Mouse (Mus musculus) kidney, adult 2 months (tissue): ENCODE measurements around the gene Gm16867. TPM values are rescaled to one million over a fixed set of nuclear protein-coding genes. Genes with fewer than 3 reads are reported as not detected.
"Not testable (repeated sequence)": the region's sequence is repeated elsewhere in the genome, so short reads cannot be mapped to it uniquely, and the experiment has no call there.

Experiments used
- DNase-seq: peaks from one replicate; pipeline ENCODE4 v3.0.0; 2021
- H3K27ac ChIP-seq: fragments of 200-500 bp; 2 replicates; pipeline ENCODE4 v1.5.1; 2012; ENCODE audit warnings: low read depth, low read length, control low read depth, inconsistent platforms; ENCODE audit not compliant: insufficient read depth
- H3K27me3 ChIP-seq: fragments of 200-500 bp; replicated peaks from 2 replicates; pipeline ENCODE4 v1.6.1; 2012; ENCODE audit warnings: mild to moderate bottlenecking, moderate library complexity, low read length, inconsistent platforms; ENCODE audit not compliant: control insufficient read depth, insufficient read depth
- H3K36me3 ChIP-seq: fragments of 200-500 bp; 2 replicates; pipeline ENCODE4 v1.6.1; 2012; ENCODE audit warnings: mild to moderate bottlenecking, moderate library complexity, low read length, inconsistent platforms; ENCODE audit not compliant: control insufficient read depth, insufficient read depth
- H3K4me1 ChIP-seq: fragments of 200-500 bp; 2 replicates; pipeline ENCODE4 v1.6.1; 2011; ENCODE audit warnings: low read length; ENCODE audit not compliant: control insufficient read depth, insufficient read depth
- H3K4me3 ChIP-seq: fragments of 200-500 bp; 2 replicates; pipeline ENCODE4 v1.5.1; 2011; ENCODE audit warnings: mild to moderate bottlenecking, low read depth, low read length, control low read depth; ENCODE audit not compliant: insufficient read depth
- WGBS: fragments of 180-500 bp; shearing (Covaris S2); methylation state at CpG from one replicate; pipeline ENCODE4 v1.1.7; 2018; 5-methylcytosine and 5-hydroxymethylcytosine counted together
- polyA plus RNA-seq: library from polyadenylated mRNA; depleted of rRNA; stranded (reverse); fragments of >200 nt; gene quantifications from 2 replicates; pipeline ENCODE4 v1.2.3, GENCODE M21; 2012; rRNA removed

The Gm16867 gene
- polyA plus RNA-seq = 8.2 and 12.7 TPM in 2 replicates

DNA sequence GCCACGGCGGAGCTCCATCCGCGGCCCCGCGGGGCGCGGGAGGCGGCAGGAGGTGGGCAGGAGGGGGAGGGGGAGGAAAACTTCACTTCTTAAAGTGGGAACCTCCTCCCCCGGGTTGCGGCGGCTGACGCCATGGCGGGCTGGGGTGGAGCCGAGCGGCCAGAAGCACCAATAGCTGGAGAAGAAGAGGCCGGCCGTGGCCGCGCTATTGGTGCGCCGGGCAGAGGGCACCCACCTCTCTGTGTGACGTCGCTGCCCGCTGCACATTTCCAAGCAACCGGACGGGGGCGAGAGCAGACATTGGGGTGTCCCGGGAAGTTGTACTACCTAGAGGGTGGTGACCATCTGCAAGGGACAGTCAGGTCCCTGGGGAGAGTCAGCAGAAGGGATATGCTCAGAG, at the start of gene Gm16867:
TSS of gene Gm16867 (minus strand) at position 189 of the 400 bp plus-strand sequence.
- H3K4me3 ChIP-seq, H3K27me3 ChIP-seq, H3K4me1 ChIP-seq, DNase-seq, H3K36me3 ChIP-seq, H3K27ac ChIP-seq: not testable (repeated sequence)
- no CpG with 5 or more reads among the region's 29 CpGs for WGBS

DNA sequence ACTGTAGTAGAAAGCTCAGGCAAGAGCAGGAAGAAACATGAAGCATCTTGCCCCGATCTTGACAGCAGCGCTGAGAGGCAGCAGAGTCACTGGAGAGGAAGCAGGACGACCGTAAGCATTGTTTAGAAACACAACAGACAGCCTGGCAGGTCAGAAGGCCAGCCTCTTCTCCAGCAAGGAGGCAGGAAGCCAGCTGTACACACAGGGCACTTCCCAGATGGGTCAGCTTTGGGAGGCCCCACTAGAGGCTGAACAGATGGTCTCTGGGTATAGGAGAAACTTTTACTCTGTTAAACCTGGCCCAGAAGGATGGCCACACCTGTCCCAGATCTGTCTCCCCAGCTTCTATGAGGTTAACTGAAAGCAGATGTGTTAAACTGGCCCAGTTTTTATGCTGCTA, 44.1 kb upstream of the Gm16867 start:
- WGBS = no CpG with 5 or more reads among the region's 4 CpGs
- H3K27ac ChIP-seq, H3K27me3 ChIP-seq: not testable (repeated sequence)

DNA sequence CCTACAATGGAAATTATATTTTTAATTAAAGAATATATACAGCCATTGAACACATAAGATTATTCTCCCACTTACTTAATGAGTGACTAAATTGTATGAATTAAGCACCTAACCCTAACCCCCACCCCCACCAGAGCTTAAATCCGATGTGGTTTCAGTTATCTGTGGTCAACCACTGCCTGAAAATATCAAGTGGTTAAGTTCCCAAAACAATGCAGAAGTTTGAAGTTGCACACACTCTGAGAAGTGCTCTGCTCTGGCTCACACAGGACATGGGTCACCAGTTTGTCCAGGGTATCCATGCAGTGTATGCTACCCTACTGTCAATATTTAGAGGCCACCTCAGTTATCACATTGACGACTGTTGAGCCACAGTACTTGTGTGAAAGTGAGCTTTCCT, 41.9 kb upstream of the Gm16867 start:
- not testable (repeated sequence) for DNase-seq, H3K27me3 ChIP-seq, H3K36me3 ChIP-seq, H3K4me1 ChIP-seq, H3K4me3 ChIP-seq, H3K27ac ChIP-seq
- no CpG with 5 or more reads among the region's 2 CpGs for WGBS

More for the DNA sequence above, 44.1 kb upstream of the Gm16867 start:
- DNase-seq, H3K4me3 ChIP-seq, H3K4me1 ChIP-seq, H3K36me3 ChIP-seq: not testable (repeated sequence)

DNA sequence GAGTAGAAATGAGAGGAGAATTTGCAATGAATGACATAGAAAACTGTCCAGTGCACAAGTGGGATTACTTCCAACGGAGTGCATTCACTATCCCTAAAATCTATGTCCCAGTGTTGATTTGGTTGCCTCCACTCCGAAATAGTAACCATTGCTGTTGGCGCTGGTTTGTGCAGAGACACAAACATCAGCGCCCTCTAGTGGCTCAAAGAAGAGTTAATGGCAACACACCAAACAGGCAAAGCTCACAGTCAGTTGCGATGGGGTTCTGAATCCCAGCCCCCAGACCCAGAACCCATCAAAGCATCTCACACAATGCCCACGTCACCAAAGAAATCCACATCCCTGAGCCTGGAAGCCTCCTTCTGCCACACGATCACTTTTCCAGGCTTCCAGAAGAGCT, 40.9 kb upstream of the Gm16867 start:
- H3K27ac ChIP-seq, H3K27me3 ChIP-seq, H3K4me3 ChIP-seq, H3K36me3 ChIP-seq, H3K4me1 ChIP-seq, DNase-seq: not testable (repeated sequence)
- no CpG with 5 or more reads among the region's 7 CpGs for WGBS

DNA sequence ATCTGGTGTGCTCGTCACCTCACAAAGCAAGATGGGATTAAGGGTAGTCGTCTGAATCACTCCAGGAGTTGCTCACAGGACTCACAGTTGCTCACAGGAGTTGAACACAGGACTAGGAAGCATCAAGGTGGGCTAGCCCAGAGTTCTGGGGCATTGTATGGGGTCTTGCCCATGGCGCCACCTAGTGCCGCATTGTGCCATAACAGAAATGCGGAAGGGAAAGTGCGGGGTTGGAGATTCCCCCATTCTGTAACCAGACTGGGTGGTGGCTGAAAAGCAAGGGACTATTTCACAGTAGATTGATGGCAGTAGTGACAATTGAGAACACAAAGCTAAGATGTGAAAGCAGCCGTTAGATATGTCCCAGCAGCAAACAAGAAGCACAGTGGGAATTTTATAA, 39.5 kb upstream of the Gm16867 start:
- not testable (repeated sequence) for DNase-seq, H3K27me3 ChIP-seq, H3K36me3 ChIP-seq, H3K4me3 ChIP-seq, H3K27ac ChIP-seq, H3K4me1 ChIP-seq
- WGBS = no CpG with 5 or more reads among the region's 7 CpGs

DNA sequence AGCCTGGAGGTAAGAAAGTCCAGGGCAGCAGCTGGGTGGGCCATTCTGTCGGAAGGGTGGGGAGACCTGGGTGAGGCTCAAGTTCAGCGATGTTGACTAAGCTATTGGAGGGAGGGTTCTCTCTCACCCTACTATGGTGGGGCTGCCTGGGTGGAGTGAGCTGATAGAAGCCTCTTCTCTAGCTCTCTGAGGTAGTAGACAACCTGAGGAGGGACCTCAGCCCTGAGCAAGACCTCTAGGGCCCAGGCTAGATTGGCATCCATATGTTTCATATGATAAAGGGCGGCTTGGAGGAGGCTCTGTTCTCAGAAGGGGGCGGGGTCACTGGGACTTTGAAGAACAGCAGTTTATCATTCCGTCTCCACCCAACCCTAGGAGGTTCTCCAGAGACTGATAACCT, 37.0 kb upstream of the Gm16867 start:
- DNase-seq, H3K36me3 ChIP-seq, H3K27ac ChIP-seq, H3K27me3 ChIP-seq, H3K4me1 ChIP-seq, H3K4me3 ChIP-seq: not testable (repeated sequence)
- no CpG with 5 or more reads among the region's 5 CpGs for WGBS

DNA sequence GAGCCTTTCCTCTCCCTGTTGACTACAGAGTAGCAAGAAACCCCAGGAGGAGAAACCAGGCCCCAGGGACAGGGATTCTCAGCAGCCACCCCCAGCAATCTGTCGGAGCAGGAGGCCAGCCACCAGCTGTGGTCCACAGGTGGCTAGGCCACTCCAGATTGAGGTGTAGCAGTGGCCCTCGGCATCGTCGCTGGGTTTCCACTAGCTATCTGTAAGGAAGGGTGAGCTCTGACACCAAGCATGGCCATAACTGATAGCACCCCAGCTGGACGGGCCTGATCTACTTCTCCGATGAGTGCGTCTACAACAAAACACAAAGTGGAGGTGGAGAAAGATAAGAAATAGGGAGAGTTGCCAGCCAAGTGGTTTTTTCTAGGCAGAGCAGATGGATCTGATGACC, 33.4 kb upstream of the Gm16867 start:
- H3K27ac ChIP-seq, H3K4me3 ChIP-seq, H3K27me3 ChIP-seq, H3K36me3 ChIP-seq, DNase-seq, H3K4me1 ChIP-seq: not testable (repeated sequence)
- no CpG with 5 or more reads among the region's 7 CpGs for whole genome bisulfite sequencing

DNA sequence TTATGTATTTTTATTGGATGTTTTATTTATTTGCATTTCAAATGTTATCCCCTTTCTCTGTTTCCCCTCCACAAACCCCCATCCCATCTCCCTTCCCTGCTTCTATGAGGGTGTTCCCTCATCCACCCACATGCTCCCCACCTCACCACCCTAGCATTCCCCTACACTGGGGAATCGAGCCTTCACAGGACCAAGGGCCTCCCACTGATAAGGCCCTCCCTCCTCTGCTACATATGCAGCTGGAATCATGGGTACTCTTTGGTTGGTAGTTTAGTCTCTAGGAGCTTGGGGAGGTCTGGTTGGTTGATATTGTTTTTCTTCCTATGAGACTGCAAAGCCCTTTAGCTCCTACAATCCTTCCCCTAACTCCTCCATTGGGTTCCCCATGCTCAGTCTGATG, 23.0 kb upstream of the Gm16867 start:
- H3K4me3 ChIP-seq, H3K4me1 ChIP-seq, DNase-seq, H3K36me3 ChIP-seq, H3K27ac ChIP-seq, H3K27me3 ChIP-seq: not testable (repeated sequence)
- WGBS = no CpG with 5 or more reads among the region's 1 CpGs

DNA sequence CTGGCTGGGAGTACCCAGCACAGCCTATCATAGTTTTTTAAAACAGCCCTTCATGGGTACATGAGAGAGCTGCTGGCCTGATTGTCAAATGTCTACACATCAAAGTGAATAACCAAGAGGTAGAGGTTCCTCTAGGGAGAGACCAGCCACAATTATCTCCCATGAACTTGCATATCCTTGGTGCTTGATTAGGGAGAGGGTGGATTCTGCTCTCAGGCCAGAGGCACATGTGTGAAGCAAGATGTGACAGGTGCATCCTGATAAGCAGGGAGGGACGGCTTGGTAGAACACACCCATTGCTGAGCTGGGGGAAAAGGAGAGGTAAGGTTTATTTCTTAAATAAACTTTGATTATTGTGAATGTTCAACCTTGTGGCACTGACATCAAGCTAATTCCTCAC, 19.8 kb upstream of the Gm16867 start:
- not testable (repeated sequence) for H3K4me3 ChIP-seq, H3K27me3 ChIP-seq, H3K27ac ChIP-seq, H3K36me3 ChIP-seq, DNase-seq, H3K4me1 ChIP-seq
- no CpG with 5 or more reads among the region's 1 CpGs for WGBS

DNA sequence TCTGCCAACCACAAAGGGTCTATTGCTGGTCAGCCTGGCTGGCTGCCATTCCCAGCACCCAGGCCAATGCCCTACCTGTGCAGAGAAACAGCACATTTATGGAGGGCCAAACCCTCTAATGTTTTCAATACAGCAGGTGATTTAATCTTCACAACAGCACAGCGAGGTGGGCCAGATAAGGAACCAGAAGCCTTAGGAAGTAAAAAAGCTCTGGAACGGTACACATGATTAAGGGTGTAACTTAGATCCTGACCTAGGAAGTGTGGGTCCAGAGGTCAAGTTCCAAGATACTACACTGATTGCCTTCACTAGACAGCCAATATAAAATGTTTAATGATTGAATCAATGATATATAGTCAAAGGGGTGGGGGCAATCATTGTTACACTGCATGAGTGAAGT, 17.6 kb upstream of the Gm16867 start:
- not testable (repeated sequence) for H3K27ac ChIP-seq, H3K4me3 ChIP-seq, H3K36me3 ChIP-seq, H3K4me1 ChIP-seq, DNase-seq, H3K27me3 ChIP-seq
- WGBS = no CpG with 5 or more reads among the region's 2 CpGs

DNA sequence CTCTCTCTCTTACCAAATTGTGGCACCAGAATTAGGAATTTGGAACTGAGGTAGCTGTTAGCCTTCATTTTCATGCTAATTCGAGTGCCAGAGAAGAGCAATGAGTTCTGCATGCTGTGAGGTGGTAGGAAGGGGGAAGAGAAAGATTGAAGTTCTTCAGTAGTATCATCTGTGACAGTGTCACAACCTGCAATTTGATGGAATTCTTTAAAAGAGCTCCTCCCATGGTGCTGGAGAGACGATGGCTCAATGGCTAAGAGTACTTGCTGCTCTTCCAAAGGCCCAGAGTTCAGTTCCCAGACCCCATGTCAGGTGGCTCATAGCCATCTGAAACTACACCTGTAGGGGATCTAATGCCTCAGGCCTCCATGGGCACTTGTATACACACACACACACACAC, 9.3 kb upstream of the Gm16867 start, which contains the start of gene Gm27179:
TSS of gene Gm27179 (minus strand) at position 101 of the 400 bp plus-strand sequence.
- not testable (repeated sequence) for H3K27me3 ChIP-seq, H3K4me3 ChIP-seq, H3K4me1 ChIP-seq, H3K36me3 ChIP-seq, DNase-seq, H3K27ac ChIP-seq
- no CpG with 5 or more reads among the region's 2 CpGs for WGBS

DNA sequence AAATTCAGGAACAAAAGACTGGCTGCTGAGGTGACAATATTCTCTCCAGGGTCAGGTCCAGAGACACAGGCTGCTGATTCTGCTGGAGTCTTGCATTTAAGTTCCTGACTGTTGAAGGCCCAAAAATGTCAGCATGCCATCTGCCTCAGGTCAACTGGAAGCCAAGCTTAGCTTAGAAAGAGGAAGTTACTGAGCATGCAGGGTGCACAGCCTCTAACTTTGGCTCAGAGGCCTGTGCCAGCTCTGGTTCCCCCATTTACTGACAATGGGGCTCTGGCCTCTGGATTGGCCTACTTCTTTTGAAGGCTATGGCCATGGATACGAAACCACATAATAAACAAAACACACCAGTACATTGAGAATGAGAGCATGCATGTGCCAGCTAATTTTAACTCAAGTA, 3.8 kb upstream of the Gm16867 start:
- not testable (repeated sequence) for H3K4me1 ChIP-seq, H3K4me3 ChIP-seq, H3K36me3 ChIP-seq, H3K27me3 ChIP-seq, DNase-seq, H3K27ac ChIP-seq
- WGBS = no CpG with 5 or more reads among the region's 1 CpGs
